Mouse (Mus musculus) liver, embryonic 13.5 days (tissue): ENCODE results near the gene Gpbar1. TPM values are rescaled to one million over a fixed set of nuclear protein-coding genes. Genes with fewer than 3 reads are reported as not detected.

Experiments
- ATAC-seq: fragments of 200-750 bp; cut with Nextera tagmentation; 2 replicates; pipeline ENCODE4 v1.8.0; 2017; ENCODE audit warnings: low read depth, mild to moderate bottlenecking, moderate number of reproducible peaks, moderate library complexity
- DNase-seq: peaks from one replicate; pipeline ENCODE4 v3.0.0; 2022
- H3K27ac ChIP-seq: fragments of 300-500 bp; sonication (generic); 2 replicates; pipeline ENCODE4 v1.5.1; 2015; ENCODE audit warnings: moderate library complexity, mild to moderate bottlenecking, inconsistent platforms
- H3K27me3 ChIP-seq: fragments of 300-500 bp; sonication (generic); 2 replicates; pipeline ENCODE4 v1.6.1; 2015; ENCODE audit warnings: mild to moderate bottlenecking, inconsistent platforms
- H3K36me3 ChIP-seq: fragments of 300-500 bp; sonication (generic); 2 replicates; pipeline ENCODE4 v1.6.1; 2015; ENCODE audit warnings: mild to moderate bottlenecking, inconsistent platforms
- H3K4me1 ChIP-seq: fragments of 300-500 bp; sonication (generic); replicated peaks from 2 replicates; pipeline ENCODE4 v1.6.1; 2015; ENCODE audit warnings: inconsistent platforms
- H3K4me2 ChIP-seq: fragments of 300-500 bp; sonication (generic); 2 replicates; pipeline ENCODE4 v1.6.1; 2015; ENCODE audit warnings: inconsistent platforms, mild to moderate bottlenecking, moderate library complexity
- H3K4me3 ChIP-seq: fragments of 300-500 bp; sonication (generic); replicated peaks from 2 replicates; pipeline ENCODE4 v1.5.1; 2015; ENCODE audit warnings: mild to moderate bottlenecking, inconsistent platforms
- H3K9ac ChIP-seq: fragments of 300-500 bp; sonication (generic); 2 replicates; pipeline ENCODE4 v1.6.1; 2015; ENCODE audit warnings: mild to moderate bottlenecking, inconsistent platforms
- H3K9me3 ChIP-seq: fragments of 300-500 bp; sonication (generic); replicated peaks from 2 replicates; pipeline ENCODE4 v1.6.1; 2016; ENCODE audit warnings: inconsistent platforms
- WGBS: fragments of 180-500 bp; shearing (Covaris S2); methylation state at CpG from one replicate; pipeline ENCODE4 v1.1.7; 2015; ENCODE audit not compliant: insufficient replicate concordance; 5-methylcytosine and 5-hydroxymethylcytosine counted together
- polyA plus RNA-seq: library from polyadenylated mRNA; unstranded; fragments of >200 nt; fragmentation: Nextera tagmentation; extraction: Ambion mirVana; gene quantifications from 2 replicates; pipeline ENCODE4 v1.2.1, GENCODE M21; 2015

The Gpbar1 gene
- polyA plus RNA-seq, 1 experiment from 2014 or later: 0.75 TPM

GRCm38 (mm10) chr1:74296477-74296876 lies 18.1 kb downstream of the Gpbar1 start:
- WGBS: 62% methylated on average over 6 of the region's 6 CpGs
- Histone ChIP-seq H3K27me3 (no peaks in the 10 kb centered on the region), H3K27ac (peak overlapping the region; percentile 94), H3K9me3 (no peaks in the 10 kb centered on the region), H3K4me1 (peaks cover 80% of the 10 kb centered on the region), H3K4me3 (peak overlapping the region; percentile 63), H3K9ac (peak overlapping the region; percentile 82), H3K4me2 (peak overlapping the region; percentile 90), H3K36me3 (peaks cover 24% of the 10 kb centered on the region)
- ATAC-seq (no peak), DNase-seq (no peak)

GRCm38 (mm10) chr1:74297269-74297668 lies 18.9 kb downstream of the Gpbar1 start:
- Histone ChIP-seq H3K27me3 (no peaks in the 10 kb centered on the region), H3K4me1 (peaks cover 88% of the 10 kb centered on the region), H3K4me2 (peak overlapping the region; percentile 90), H3K9ac (peak overlapping the region; percentile 82), H3K27ac (peak overlapping the region; percentile 94), H3K9me3 (no peaks in the 10 kb centered on the region), H3K4me3 (peak overlapping the region; percentile 63; the same call in 1 of the 2 replicates), H3K36me3 (peaks cover 19% of the 10 kb centered on the region)
- 53% methylated on average over 3 of the region's 3 CpGs for WGBS
- DNase-seq: peak; percentile 46
- ATAC-seq: no peak

GRCm38 (mm10) chr1:74298157-74298750 lies 19.9 kb downstream of the Gpbar1 start:
- Histone ChIP-seq H3K9ac (no peak overlapping the region), H3K4me2 (no peak overlapping the region), H3K4me3 (no peak overlapping the region), H3K27ac (peak overlapping the region; percentile 19; the same call in 1 of the 2 replicates), H3K9me3 (no peaks in the 10 kb centered on the region), H3K4me1 (peaks cover 98% of the 10 kb centered on the region), H3K27me3 (no peaks in the 10 kb centered on the region), H3K36me3 (peaks cover 10% of the 10 kb centered on the region)
- ATAC-seq (no peak), DNase-seq (no peak)
- WGBS: 86% methylated on average over 5 of the region's 5 CpGs

- no peak for DNase-seq
- Histone ChIP-seq H3K4me3 (no peak overlapping the region), H3K36me3 (peaks cover 4% of the 10 kb centered on the region), H3K9me3 (no peaks in the 10 kb centered on the region), H3K9ac (peak overlapping the region; percentile 37; the same call in 1 of the 2 replicates), H3K27ac (no peak overlapping the region), H3K4me1 (peaks cover 99% of the 10 kb centered on the region), H3K27me3 (no peaks in the 10 kb centered on the region), H3K4me2 (no peak overlapping the region)
- ATAC-seq: no peak
- 63% methylated on average over 5 of the region's 5 CpGs for WGBS
These were observed 20.6 kb downstream of the Gpbar1 start for GRCm38 (mm10) chr1:74298996-74299395.

GRCm38 (mm10) chr1:74300347-74301110 lies 22.2 kb downstream of the Gpbar1 start:
- Histone ChIP-seq H3K4me1 (peaks cover 98% of the 10 kb centered on the region), H3K4me3 (no peak overlapping the region), H3K27ac (peak overlapping the region; percentile 21; the same call in 1 of the 2 replicates), H3K27me3 (no peaks in the 10 kb centered on the region), H3K9ac (no peak overlapping the region), H3K9me3 (no peaks in the 10 kb centered on the region), H3K36me3 (no peaks in the 10 kb centered on the region), H3K4me2 (no peak overlapping the region; the same call in 1 of the 2 replicates)
- ATAC-seq (no peak), DNase-seq (no peak)
- WGBS: 58% methylated on average over 6 of the region's 6 CpGs

- H3K9ac ChIP-seq: 0 out of 2 replicates have a peak overlapping the region, but pooled peaks have one; percentile 5
- ATAC-seq (no peak), DNase-seq (no peak)
- WGBS: 86% methylated on average over 7 of the region's 7 CpGs
- H3K4me2 ChIP-seq: peak overlapping the region; percentile 92
- H3K27ac ChIP-seq: no peak overlapping the region; the same call in 1 of the 2 replicates
- no peaks in the 10 kb centered on the region for H3K27me3 ChIP-seq
- H3K4me1 ChIP-seq: peaks cover 86% of the 10 kb centered on the region
- no peaks in the 10 kb centered on the region for H3K36me3 ChIP-seq
- peak overlapping the region; percentile 81; the same call in 1 of the 2 replicates for H3K4me3 ChIP-seq
- H3K9me3 ChIP-seq: no peaks in the 10 kb centered on the region
These were observed 23.9 kb downstream of the Gpbar1 start for GRCm38 (mm10) chr1:74302229-74302628.

GRCm38 (mm10) chr1:74302835-74303234 lies 24.5 kb downstream of the Gpbar1 start:
- no peaks in the 10 kb centered on the region for H3K36me3 ChIP-seq
- H3K27ac ChIP-seq: peak overlapping the region; percentile 16; the same call in 1 of the 2 replicates
- ATAC-seq (no peak), DNase-seq (no peak)
- peak overlapping the region; percentile 92 for H3K4me2 ChIP-seq
- peaks cover 86% of the 10 kb centered on the region for H3K4me1 ChIP-seq
- H3K27me3 ChIP-seq: no peaks in the 10 kb centered on the region
- H3K9ac ChIP-seq: 0 out of 2 replicates have a peak overlapping the region, but pooled peaks have one; percentile 88
- no peaks in the 10 kb centered on the region for H3K9me3 ChIP-seq
- 69% methylated on average over 2 of the region's 2 CpGs for WGBS
- peak overlapping the region; percentile 81 for H3K4me3 ChIP-seq

- peaks cover 84% of the 10 kb centered on the region for H3K4me1 ChIP-seq
These were observed 25.4 kb downstream of the Gpbar1 start for GRCm38 (mm10) chr1:74303509-74304338.

GRCm38 (mm10) chr1:74304339-74304790 lies 26.0 kb downstream of the Gpbar1 start:
- H3K9ac ChIP-seq: peak overlapping the region; percentile 88
- H3K4me2 ChIP-seq: peak overlapping the region; percentile 92
- WGBS: 8% methylated on average over 12 of the region's 12 CpGs
- DNase-seq (peak; percentile 22), ATAC-seq (peak; percentile 18)
- H3K4me3 ChIP-seq: peak overlapping the region; percentile 81
- H3K36me3 ChIP-seq: no peaks in the 10 kb centered on the region
- peak overlapping the region; percentile 80 for H3K27ac ChIP-seq
- peaks cover 80% of the 10 kb centered on the region for H3K4me1 ChIP-seq
- no peaks in the 10 kb centered on the region for H3K9me3 ChIP-seq
- no peaks in the 10 kb centered on the region for H3K27me3 ChIP-seq

More at GRCm38 (mm10) chr1:74303509-74304338, 25.4 kb downstream of the Gpbar1 start:
- peak overlapping the region; percentile 80 for H3K27ac ChIP-seq
- no peaks in the 10 kb centered on the region for H3K36me3 ChIP-seq
- DNase-seq (peak; percentile 61), ATAC-seq (peak; percentile 91)
- H3K4me2 ChIP-seq: peak overlapping the region; percentile 92
- H3K9me3 ChIP-seq: no peaks in the 10 kb centered on the region
- H3K9ac ChIP-seq: peak overlapping the region; percentile 88
- H3K27me3 ChIP-seq: no peaks in the 10 kb centered on the region
- 1% methylated on average over 56 of the region's 56 CpGs for WGBS
- peak overlapping the region; percentile 81 for H3K4me3 ChIP-seq

- Histone ChIP-seq H3K9me3 (no peaks in the 10 kb centered on the region), H3K4me2 (no peak overlapping the region), H3K4me3 (no peak overlapping the region), H3K4me1 (peaks cover 79% of the 10 kb centered on the region), H3K27me3 (no peaks in the 10 kb centered on the region), H3K27ac (no peak overlapping the region), H3K9ac (no peak overlapping the region), H3K36me3 (no peaks in the 10 kb centered on the region)
- 74% methylated on average over 4 of the region's 4 CpGs for WGBS
- no peak for ATAC-seq
- no peak for DNase-seq
These were observed 26.6 kb downstream of the Gpbar1 start for GRCm38 (mm10) chr1:74304946-74305345.
